Mouse (Mus musculus) hindbrain, embryonic 11.5 days (tissue): ENCODE data around the gene Ttc41. TPM values are rescaled to one million over a fixed set of nuclear protein-coding genes. Genes with fewer than 3 reads are reported as not detected.

Experiments
- ATAC-seq: fragments of 200-750 bp; cut with Nextera tagmentation; 2 replicates; pipeline ENCODE4 v1.8.0; 2017; ENCODE audit warnings: mild to moderate bottlenecking, moderate TSS enrichment, moderate library complexity; ENCODE audit not compliant: low FRiP score
- DNase-seq: peaks from one replicate; pipeline ENCODE4 v3.0.0-alpha.2; 2015; ENCODE audit warnings: low spot score
- H3K27ac ChIP-seq: fragments of 300-500 bp; sonication (generic); 2 replicates; pipeline ENCODE4 v1.5.1; 2014; ENCODE audit warnings: mild to moderate bottlenecking, low read depth, low read length
- H3K27me3 ChIP-seq: fragments of 300-500 bp; sonication (generic); 2 replicates; pipeline ENCODE4 v1.6.1; 2014; ENCODE audit warnings: mild to moderate bottlenecking, low read length, moderate library complexity, mixed read lengths; ENCODE audit not compliant: control insufficient read depth, insufficient read depth
- H3K36me3 ChIP-seq: fragments of 300-500 bp; sonication (generic); 2 replicates; pipeline ENCODE4 v1.6.1; 2014; ENCODE audit warnings: mild to moderate bottlenecking, low read length, moderate library complexity, mixed read lengths; ENCODE audit not compliant: control insufficient read depth, insufficient read depth
- H3K4me1 ChIP-seq: fragments of 300-500 bp; sonication (generic); replicated peaks from 2 replicates; pipeline ENCODE4 v1.6.1; 2014; ENCODE audit warnings: low read length, mixed read lengths; ENCODE audit not compliant: control insufficient read depth, insufficient read depth
- H3K4me2 ChIP-seq: fragments of 300-500 bp; sonication (generic); replicated peaks from 2 replicates; pipeline ENCODE4 v1.6.1; 2014; ENCODE audit warnings: mild to moderate bottlenecking, low read depth, low read length
- H3K4me3 ChIP-seq: fragments of 300-500 bp; sonication (generic); 2 replicates; pipeline ENCODE4 v1.5.1; 2014; ENCODE audit warnings: low read depth, low read length
- H3K9ac ChIP-seq: fragments of 300-500 bp; sonication (generic); 2 replicates; pipeline ENCODE4 v1.6.1; 2014; ENCODE audit warnings: low read depth, low read length
- H3K9me3 ChIP-seq: fragments of 300-500 bp; sonication (generic); 2 replicates; pipeline ENCODE4 v1.6.1; 2016; ENCODE audit warnings: low read length; ENCODE audit not compliant: control insufficient read depth
- WGBS: fragments of 180-500 bp; shearing (Covaris S2); extraction: QIAGEN DNeasy Blood & Tissue Kit; methylation state at CpG from one replicate; pipeline ENCODE4 v1.1.7; 2014; 5-methylcytosine and 5-hydroxymethylcytosine counted together
- polyA plus RNA-seq: library from polyadenylated mRNA; unstranded; fragments of >200 nt; fragmentation: Nextera tagmentation; extraction: Ambion mirVana; gene quantifications from 2 replicates; pipeline ENCODE4 v1.2.1, GENCODE M21; 2014

Ttc41 gene
- polyA plus RNA-seq, 1 experiment from 2014 or later = 2.0 TPM

GRCm38 (mm10) chr10:86776281-86776680, 70.7 kb downstream of the Ttc41 start:
- ATAC-seq (no peak), DNase-seq (no peak)
- H3K4me2 ChIP-seq = no peak overlapping the region
- no peaks in the 10 kb centered on the region for H3K36me3 ChIP-seq
- WGBS = 71% methylated on average over 9 of the region's 9 CpGs
- H3K9me3 ChIP-seq = no peaks in the 10 kb centered on the region
- H3K27me3 ChIP-seq = peaks cover 9% of the 10 kb centered on the region; the same call in 1 of the 2 replicates
- H3K4me1 ChIP-seq = peaks cover 4% of the 10 kb centered on the region; the same call in 1 of the 2 replicates
- no peak overlapping the region for H3K27ac ChIP-seq
- no peak overlapping the region for H3K4me3 ChIP-seq
- no peak overlapping the region for H3K9ac ChIP-seq

GRCm38 (mm10) chr10:86777614-86778319, 72.2 kb downstream of the Ttc41 start:
- Histone ChIP-seq H3K27me3 (peaks cover 9% of the 10 kb centered on the region; the same call in 1 of the 2 replicates), H3K4me3 (peak overlapping the region; percentile 65), H3K4me2 (peak overlapping the region; percentile 99), H3K27ac (peak overlapping the region; percentile 24; the same call in 1 of the 2 replicates), H3K9ac (peak overlapping the region; percentile 59), H3K4me1 (peaks cover 4% of the 10 kb centered on the region; the same call in 1 of the 2 replicates), H3K9me3 (no peaks in the 10 kb centered on the region), H3K36me3 (no peaks in the 10 kb centered on the region)
- DNase-seq = no peak
- no peak for ATAC-seq
- 42% methylated on average over 19 of the region's 19 CpGs for whole genome bisulfite sequencing

GRCm38 (mm10) chr10:86778398-86779116, 72.9 kb downstream of the Ttc41 start, which contains the start of gene Nt5dc3:
Gene Nt5dc3 (plus strand): TSS chr10:86779005.
- peaks cover 9% of the 10 kb centered on the region; the same call in 1 of the 2 replicates for H3K27me3 ChIP-seq
- H3K9me3 ChIP-seq = no peaks in the 10 kb centered on the region
- H3K4me1 ChIP-seq = peaks cover 4% of the 10 kb centered on the region; the same call in 1 of the 2 replicates
- peak within 1 kb of the TSS; percentile 24; the same call in 1 of the 2 replicates for H3K27ac ChIP-seq
- H3K4me3 ChIP-seq = peak within 1 kb of the TSS; percentile 65
- no peaks in the 10 kb centered on the region for H3K36me3 ChIP-seq
- peak within 1 kb of the TSS; percentile 59 for H3K9ac ChIP-seq
- DNase-seq (peak; percentile 96), ATAC-seq (peak; percentile 97)
- H3K4me2 ChIP-seq = peak within 1 kb of the TSS; percentile 99
- under 1% methylated on average over 40 of the region's 44 CpGs for WGBS

GRCm38 (mm10) chr10:86779117-86779755, 73.6 kb downstream of the Ttc41 start:
- H3K27me3 ChIP-seq = peaks cover 9% of the 10 kb centered on the region; the same call in 1 of the 2 replicates
- H3K4me3 ChIP-seq = peak overlapping the region; percentile 65
- no peak overlapping the region for H3K27ac ChIP-seq
- peak; percentile 63; the same call in 1 of the 2 replicates for ATAC-seq
- H3K4me1 ChIP-seq = peaks cover 4% of the 10 kb centered on the region; the same call in 1 of the 2 replicates
- H3K36me3 ChIP-seq = no peaks in the 10 kb centered on the region
- no peaks in the 10 kb centered on the region for H3K9me3 ChIP-seq
- H3K4me2 ChIP-seq = peak overlapping the region; percentile 99
- DNase-seq = no peak
- under 1% methylated on average over 51 of the region's 58 CpGs for WGBS
- H3K9ac ChIP-seq = peak overlapping the region; percentile 59

- WGBS = 20% methylated on average over 12 of the region's 12 CpGs
- DNase-seq (peak; percentile 7), ATAC-seq (no peak)
- Histone ChIP-seq H3K4me3 (peak overlapping the region; percentile 65), H3K36me3 (no peaks in the 10 kb centered on the region), H3K9ac (peak overlapping the region; percentile 59), H3K9me3 (no peaks in the 10 kb centered on the region), H3K27ac (no peak overlapping the region), H3K4me2 (peak overlapping the region; percentile 99), H3K27me3 (peaks cover 9% of the 10 kb centered on the region; the same call in 1 of the 2 replicates), H3K4me1 (peaks cover 4% of the 10 kb centered on the region; the same call in 1 of the 2 replicates)
Observed at GRCm38 (mm10) chr10:86779816-86780500, 74.3 kb downstream of the Ttc41 start.

- Histone ChIP-seq H3K9me3 (no peaks in the 10 kb centered on the region), H3K9ac (no peak overlapping the region), H3K4me3 (no peak overlapping the region), H3K27ac (no peak overlapping the region), H3K27me3 (peaks cover 9% of the 10 kb centered on the region; the same call in 1 of the 2 replicates), H3K4me1 (peaks cover 4% of the 10 kb centered on the region; the same call in 1 of the 2 replicates), H3K4me2 (no peak overlapping the region), H3K36me3 (no peaks in the 10 kb centered on the region)
- ATAC-seq = no peak
- WGBS = 37% methylated on average over 5 of the region's 5 CpGs
- DNase-seq = no peak
Observed at GRCm38 (mm10) chr10:86781641-86782040, 76.0 kb downstream of the Ttc41 start.

- Histone ChIP-seq H3K9ac (no peak overlapping the region), H3K27ac (no peak overlapping the region), H3K4me1 (peaks cover 4% of the 10 kb centered on the region; the same call in 1 of the 2 replicates), H3K36me3 (no peaks in the 10 kb centered on the region), H3K4me2 (no peak overlapping the region), H3K9me3 (no peaks in the 10 kb centered on the region), H3K4me3 (no peak overlapping the region), H3K27me3 (peaks cover 9% of the 10 kb centered on the region; the same call in 1 of the 2 replicates)
- ATAC-seq (no peak), DNase-seq (no peak)
- WGBS = 66% methylated on average over 5 of the region's 5 CpGs
Observed at GRCm38 (mm10) chr10:86782656-86783055, 77.0 kb downstream of the Ttc41 start.

- no peaks in the 10 kb centered on the region for H3K9me3 ChIP-seq
- no peak for ATAC-seq
Observed at GRCm38 (mm10) chr10:86783561-86783960, 78.0 kb downstream of the Ttc41 start.

More at GRCm38 (mm10) chr10:86783561-86783960, 78.0 kb downstream of the Ttc41 start:
- H3K27me3 ChIP-seq = peaks cover 9% of the 10 kb centered on the region; the same call in 1 of the 2 replicates
- H3K4me2 ChIP-seq = no peak overlapping the region
- no peak overlapping the region for H3K27ac ChIP-seq
- H3K9ac ChIP-seq = no peak overlapping the region
- no peak overlapping the region for H3K4me3 ChIP-seq
- peaks cover 3% of the 10 kb centered on the region; the same call in 1 of the 2 replicates for H3K4me1 ChIP-seq
- H3K36me3 ChIP-seq = no peaks in the 10 kb centered on the region
- 89% methylated on average over 5 of the region's 5 CpGs for WGBS
- DNase-seq = no peak
